Mouse (Mus musculus) thymus, adult 18-20 months (tissue): ENCODE measurements around the gene Syne1.

Experiments used
- DNase-seq, 2 experiments: peaks; one replicate each; pipeline ENCODE4 v3.0.0; 2022; ENCODE audit warnings: mixed read lengths in 2 of 2

Syne1 gene

DNA sequence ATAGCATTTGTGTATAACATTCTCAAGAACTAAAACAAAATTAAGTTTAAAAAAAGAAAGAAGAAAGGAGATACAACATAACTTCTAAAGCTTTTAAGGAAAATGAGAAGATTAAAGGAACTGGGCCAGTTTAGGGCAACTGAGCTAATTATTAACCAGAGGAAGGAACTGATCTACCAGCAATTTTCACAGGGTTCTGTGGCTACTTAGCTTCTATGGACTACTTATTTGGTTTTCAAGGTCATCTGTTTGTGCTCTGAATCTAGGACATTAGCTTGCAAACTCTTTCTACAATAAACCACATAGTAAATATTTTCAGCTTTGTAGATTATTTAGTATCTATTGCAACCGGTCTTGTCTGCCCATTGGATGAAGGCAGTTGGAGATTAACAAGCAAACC is 420.8 kb downstream of the Syne1 start:
- DNase-seq: no peak

- DNase-seq: no peak
Measured at GRCm38 (mm10) chr10:5124757-5125156, 426.5 kb downstream of the Syne1 start.

DNA sequence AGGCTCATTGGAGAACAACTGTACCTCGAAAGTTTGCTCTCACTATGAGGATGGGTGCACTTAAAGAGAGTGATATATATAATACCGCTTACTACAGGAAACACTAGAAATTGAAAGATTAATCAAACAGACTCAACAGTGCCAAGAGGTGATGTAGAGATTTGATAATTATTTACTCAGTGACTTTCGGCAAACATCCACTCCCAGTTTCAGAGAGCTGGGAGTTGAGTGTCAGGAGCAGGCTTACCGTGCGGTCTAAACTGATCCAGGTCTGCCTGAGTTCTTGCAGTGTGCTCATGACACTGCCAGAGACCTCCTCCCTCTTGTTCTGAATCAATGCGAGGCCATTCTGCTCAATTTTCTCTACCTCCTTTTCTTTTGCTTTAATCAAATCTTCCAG is 434.6 kb downstream of the Syne1 start:
- DNase-seq: no peak

DNA sequence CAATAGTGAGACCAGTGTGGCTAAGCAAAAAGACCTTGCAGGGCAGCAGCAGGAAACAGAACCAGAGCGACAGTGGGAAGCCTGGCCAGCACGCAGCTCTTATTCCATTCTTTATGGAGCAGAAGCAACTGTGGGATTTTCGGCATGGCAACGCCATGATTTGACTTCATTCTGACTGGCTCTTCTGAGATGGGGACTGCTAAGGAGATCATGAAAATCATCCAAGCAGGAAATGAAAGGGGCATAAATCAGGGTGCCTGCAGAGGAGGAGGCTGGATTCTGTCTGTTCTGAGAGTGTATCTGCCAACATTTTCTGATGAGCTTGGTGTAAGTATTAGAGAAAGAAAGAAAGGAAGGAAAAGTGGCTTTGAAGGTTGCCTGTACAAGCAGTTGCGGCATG is 435.1 kb downstream of the Syne1 start:
- no peak for DNase-seq

DNA sequence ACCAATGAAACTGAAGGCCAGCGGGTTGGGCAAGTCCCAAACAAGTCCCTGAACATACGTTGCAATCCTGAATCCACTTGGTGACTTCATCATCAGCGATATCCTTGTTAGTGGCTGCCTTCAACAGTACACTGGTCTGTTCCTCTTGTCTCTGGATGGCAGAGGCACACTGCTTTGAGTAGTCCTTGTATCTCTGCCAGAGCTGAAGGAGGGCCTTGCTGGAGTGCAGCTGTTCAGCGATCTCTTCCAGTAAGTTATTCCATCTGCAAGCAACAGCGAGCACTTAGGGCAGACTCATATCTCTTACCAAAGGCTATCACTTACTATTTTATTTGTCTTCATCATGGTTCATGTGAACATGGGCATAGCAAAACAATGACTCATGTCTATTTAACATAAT is 440.5 kb downstream of the Syne1 start:
- no peak for DNase-seq

- no peak for DNase-seq
Measured at GRCm38 (mm10) chr10:5097754-5098137, 453.5 kb downstream of the Syne1 start.

DNA sequence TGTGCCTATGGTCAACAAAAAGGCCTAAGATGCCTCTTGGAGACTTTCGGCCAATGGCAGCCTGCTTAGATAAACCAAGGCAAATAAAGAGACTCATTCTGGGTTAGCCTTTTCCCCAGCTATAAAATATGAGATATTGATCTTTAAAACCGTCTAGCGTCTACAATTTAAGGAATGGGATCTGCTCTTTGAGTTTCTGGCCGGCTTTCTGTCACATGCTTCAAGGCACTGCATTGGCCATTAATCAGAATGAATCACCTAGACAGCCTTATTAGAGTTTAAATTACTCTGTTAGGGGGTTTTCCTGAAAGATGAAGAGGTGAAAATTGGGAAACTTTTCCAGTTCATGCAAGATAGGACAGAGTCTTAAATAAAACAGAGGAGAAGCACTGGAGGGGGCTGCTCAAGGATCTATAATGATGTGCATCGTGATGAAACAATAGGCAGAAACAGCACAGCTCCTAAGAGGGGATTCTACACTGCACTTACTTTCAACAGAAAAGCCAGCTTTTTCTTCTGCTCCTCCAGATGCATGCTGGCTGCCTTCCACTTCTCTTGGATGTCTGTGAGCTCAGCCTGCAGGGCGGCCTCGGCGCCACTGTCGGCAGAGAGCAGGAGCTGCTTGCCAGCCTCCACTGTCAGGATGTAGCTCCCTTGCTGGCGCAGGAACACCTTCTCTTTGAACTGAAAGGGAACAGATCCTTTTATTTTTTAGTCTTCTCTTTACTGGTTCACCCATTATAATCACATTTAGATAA is 454.1 kb downstream of the Syne1 start:
- DNase-seq: no peak

DNA sequence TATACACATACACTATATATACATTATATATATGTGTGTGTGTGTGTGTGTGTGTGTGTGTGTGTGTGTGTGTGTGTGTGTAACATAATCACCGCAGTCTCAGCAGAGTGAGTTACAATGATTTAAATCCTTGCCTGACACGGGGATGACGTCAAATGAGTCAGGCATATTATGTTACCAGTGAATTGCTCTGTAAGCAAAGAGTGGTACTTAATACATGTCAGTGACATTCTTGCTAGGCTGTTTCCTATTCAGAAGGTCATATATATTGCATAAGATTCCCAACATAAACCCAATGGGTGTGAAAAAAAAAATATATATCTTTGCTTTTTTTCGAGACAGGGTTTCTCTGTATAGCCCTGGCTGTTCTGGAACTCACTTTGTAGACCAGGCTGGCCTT is 462.1 kb downstream of the Syne1 start:
- DNase-seq: no peak

GRCm38 (mm10) chr10:5087336-5087735 is 463.9 kb downstream of the Syne1 start:
- no peak for DNase-seq

GRCm38 (mm10) chr10:5086329-5086728 is 465.0 kb downstream of the Syne1 start:
- no peak for DNase-seq

DNA sequence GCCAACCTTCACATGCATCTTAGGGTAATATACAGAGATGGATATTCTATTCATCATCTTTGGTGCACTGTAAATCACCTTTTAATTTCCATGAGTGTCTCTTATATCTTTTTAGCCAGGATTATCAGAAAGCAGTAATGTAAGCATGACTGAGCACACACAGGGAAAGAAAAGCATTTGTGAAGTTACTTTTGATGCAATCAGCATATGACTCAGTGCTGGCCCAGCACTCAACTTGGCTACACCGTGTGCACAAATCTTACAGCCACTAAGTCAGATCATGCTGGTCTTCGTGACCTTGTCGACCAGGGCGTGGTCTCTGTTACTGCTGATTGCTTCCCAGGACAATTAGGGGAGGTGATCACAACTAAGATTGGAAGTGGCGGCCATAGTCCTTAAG is 465.5 kb downstream of the Syne1 start:
- no peak for DNase-seq

DNA sequence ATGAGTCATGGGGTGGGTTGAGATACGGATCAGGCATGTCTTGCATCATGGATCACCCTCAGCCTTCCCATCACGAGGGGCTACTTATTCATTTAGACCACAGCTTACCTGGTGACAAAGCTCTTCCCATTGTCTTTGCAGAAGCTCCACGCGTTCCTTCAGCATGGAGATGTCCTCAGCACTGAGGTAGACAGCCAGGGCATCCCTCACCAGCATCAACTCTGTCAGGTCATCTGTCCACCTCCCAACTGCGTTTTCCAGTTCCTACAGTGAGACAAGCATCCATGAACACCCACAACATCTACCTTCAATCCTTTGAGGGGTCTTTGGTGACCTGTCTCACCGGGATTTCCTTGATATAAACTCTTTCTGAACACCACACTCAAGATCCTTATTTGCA is 467.6 kb downstream of the Syne1 start:
- DNase-seq: no peak

- DNase-seq: peak in 1 of 2 experiments; percentile 11
Measured at GRCm38 (mm10) chr10:5079945-5080468, 471.3 kb downstream of the Syne1 start.

DNA sequence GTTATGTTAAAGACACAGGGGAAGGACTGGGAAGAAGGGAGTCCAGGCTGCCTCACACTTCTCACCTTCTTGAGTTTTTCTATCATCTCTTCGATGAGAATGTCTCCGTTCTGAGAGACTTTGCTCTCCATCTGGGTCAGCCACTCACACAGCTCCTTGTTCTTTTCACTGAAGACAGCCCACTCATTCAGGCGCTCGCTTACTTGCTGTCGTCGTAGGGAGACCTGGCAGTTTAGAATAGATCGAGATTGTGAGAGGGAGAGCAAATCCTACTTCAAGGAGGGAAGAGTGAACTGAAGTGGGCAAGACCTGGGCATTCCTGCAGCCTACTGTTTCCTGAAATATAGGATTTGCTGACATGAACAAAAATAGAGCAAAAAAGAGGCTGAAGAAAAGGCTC is 475.6 kb downstream of the Syne1 start:
- DNase-seq: no peak

DNA sequence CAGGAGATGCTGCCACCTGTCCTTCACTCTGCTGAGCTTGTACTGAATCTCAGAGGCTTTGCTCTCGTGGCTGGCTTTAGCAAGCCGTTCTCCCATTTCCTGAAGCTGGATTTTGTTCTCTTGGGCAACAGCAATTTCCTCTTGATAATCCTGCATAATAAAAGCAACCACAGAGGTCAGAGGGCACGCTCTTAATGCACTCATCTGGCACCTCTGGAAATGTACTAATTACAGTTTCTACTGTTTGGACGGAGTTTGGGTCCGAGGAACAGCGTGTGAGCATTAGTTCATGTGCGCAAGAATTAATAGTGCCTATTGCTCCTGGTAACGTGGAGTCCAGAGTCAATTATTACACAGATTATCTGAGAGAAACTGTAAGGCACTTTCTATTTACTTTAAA is 479.2 kb downstream of the Syne1 start:
- DNase-seq: no peak

DNA sequence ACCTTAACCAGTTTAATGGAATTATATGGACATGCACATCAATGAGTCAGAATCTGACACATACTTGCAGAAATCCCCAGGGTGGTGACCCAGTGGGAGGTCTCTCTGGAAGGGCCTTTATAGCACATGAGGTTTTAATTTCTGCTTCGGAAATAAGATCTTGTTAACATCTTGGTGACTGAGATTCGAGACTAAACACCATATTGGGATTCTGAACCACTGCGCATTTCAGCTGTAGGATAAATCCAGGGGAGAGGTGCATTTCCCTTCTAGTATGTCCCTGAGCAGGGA is 480.4 kb downstream of the Syne1 start:
- no peak for DNase-seq

DNA sequence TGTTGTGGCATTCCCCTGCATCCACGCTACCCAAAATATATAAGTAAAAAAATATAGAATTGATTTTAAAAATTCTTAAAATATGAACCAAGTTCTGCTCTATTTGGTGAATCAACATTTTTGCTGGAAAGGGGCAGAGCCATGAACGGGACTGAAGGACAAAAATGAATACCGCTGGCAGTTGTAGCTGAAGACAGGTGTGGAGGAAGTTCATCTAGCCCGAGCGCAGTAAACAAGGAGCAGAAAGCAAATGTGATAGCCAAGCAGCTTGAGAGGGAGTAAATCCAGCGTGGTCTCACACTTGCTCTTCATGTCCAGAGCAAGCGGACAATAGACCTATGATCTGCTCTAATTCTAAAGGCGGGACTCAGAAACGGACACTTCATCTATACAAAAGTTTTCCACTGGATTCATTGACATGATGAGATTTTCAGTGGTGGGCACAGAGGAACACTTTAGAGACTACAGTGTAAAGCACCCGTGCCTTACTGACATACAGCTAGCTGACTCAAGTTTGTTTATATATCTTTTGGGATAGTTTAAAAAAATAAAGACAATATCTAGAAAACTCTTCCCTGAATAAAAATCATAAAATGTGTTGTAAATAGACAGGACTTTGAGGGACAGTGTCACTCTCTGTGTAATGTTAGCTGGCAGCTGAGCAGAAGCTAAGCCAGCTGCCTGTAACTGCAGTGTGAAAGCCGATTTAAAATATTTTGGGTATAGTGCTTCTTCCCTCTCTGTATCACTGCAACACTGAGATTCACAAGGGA is 480.9 kb downstream of the Syne1 start:
- no peak for DNase-seq

- no peak for DNase-seq
Measured at GRCm38 (mm10) chr10:5068676-5069265, 482.5 kb downstream of the Syne1 start, which contains the start of gene Gm10097. Gm10097 (plus strand) TSS chr10:5069192.

DNA sequence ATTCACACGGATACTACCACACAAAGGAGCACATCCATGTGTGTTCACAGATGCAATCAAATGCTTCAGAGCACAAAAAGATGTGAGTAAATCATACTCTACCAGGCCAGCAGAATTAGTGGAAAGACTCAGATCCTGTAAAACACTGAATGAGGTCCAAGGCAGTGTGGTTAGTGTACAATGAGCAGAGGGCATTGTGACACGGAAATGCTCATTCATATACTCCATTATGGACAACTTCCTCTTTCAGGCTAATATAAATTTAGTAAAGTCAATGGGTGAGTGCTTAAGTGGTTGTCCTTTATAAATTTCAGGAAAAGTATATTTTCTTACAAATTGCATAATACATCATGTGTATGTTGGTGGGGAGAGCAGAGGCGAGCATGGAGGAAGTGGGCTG is 484.2 kb downstream of the Syne1 start:
- DNase-seq: no peak

DNA sequence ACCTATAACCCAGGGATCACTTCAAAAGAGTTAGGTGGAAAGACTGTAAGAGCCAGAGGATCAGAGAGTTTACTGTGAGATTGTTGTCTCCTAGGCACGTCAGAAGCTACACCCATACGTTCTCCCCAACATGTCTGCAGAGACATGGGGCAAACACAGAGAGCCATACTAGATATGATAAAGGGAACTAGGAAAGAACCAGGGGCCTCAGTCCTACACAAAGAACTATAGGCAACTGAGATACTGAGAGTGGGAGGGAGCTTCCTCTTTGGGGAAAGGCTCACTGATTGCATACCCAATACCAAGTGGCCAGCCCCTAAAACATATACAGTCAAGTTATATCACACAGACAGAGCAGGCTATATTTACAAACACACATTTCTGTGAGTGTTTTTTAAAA is 491.3 kb downstream of the Syne1 start:
- no peak for DNase-seq

GRCm38 (mm10) chr10:5058876-5059275 is 492.4 kb downstream of the Syne1 start:
- DNase-seq: no peak

GRCm38 (mm10) chr10:5057661-5058060 is 493.6 kb downstream of the Syne1 start:
- no peak for DNase-seq

DNA sequence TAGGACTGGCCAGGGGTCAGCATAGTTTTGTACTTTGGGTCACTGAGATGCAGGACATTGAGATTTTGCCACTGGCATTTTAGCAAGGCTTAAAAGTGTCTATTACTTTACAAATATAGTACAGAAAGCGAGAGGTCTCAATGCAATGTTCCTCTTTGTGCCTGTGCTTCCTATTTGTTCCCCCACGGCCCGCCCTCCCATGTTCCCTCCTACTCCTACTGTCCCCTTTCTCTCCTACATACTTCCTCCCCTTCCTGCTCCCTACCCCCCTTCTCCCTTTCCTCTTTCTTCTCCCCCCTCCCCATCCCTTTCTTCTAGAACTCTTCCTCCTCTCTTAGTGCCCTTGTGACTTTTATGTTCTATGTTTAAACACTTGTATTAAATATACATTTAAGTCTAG is 494.3 kb downstream of the Syne1 start:
- no peak for DNase-seq

- DNase-seq: no peak
Measured at GRCm38 (mm10) chr10:5056243-5056735, 495.0 kb downstream of the Syne1 start.
